9 mouse cellular contexts compared by ENCODE assay signal in the genomic region with DNA sequence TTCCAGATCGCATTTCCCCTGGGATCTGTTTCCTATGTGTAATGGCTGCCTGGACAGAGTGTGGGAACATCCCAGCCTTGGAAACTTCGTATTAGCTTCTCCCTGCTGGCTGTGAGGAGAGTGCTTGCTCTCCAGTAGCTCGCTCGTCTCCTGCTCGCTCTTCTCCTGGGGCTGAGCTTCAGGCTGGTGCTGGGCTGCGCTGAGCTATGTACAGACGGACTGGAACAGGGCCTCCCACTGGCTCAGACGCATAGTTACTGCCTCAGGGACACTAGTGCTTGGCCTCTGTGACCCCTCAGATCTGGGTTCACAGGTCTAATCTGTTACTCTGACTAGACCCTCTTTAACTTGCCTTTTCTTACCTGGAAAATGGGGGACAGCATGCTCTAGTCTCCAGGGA. TPM values are rescaled to one million over a fixed set of nuclear protein-coding genes. Genes with fewer than 3 reads are reported as not detected.
DNase-seq lines count a peak whose midpoint lies in the region; ATAC-seq and TF ChIP-seq lines count a peak whose summit lies in the region.
"Had no signal": no experiment of that assay in that cellular context is flagged by ENCODE, and none has a peak within 500 bp of the region (broad histone marks: within the 10 kb centered on the region; RNA-seq: fewer than 3 reads in every experiment).

No protein-coding gene starts in this region.

- no peak for TF ChIP-seq RAD21 in MEL (IDR thresholded peaks at IDR 0.05; ENCODE audit: low read depth, low read length)

- no peak for TF ChIP-seq CTCF in MEL (IDR thresholded peaks at IDR 0.05 in 2 of 3, conservative IDR thresholded peaks at IDR 0.05 in 1 of 3; ENCODE audit: control insufficient read depth in 1 of 3, insufficient read depth in 1 of 3, low read depth in 2 of 3, low read length in 3 of 3, poor library complexity in 1 of 3, severe bottlenecking in 1 of 3)

- no peak for TF ChIP-seq EP300 in MEL (IDR thresholded peaks at IDR 0.05; ENCODE audit: low read depth in 1 of 2, low read length in 2 of 2)

- H3K4me2 ChIP-seq in hindbrain, embryonic 12.5 days (replicated peaks): peak overlapping the region; percentile 90
- no peak overlapping the region for H3K4me2 ChIP-seq in hindbrain, embryonic 14.5 days (replicated peaks)
- peak overlapping the region; percentile 88 for H3K4me2 ChIP-seq in embryonic facial prominence, embryonic 14.5 days (ENCODE audit: low read depth, low read length)
- H3K4me2 ChIP-seq in liver, embryonic 13.5 days: peak overlapping the region; percentile 79

- ATAC-seq in hindbrain, embryonic 12.5 days (ENCODE audit: low FRiP score): no peak
- ATAC-seq in hindbrain, embryonic 14.5 days (ENCODE audit: low FRiP score): no peak
- ATAC-seq in embryonic facial prominence, embryonic 14.5 days (ENCODE audit: low read depth): no peak
- no peak for ATAC-seq in liver, embryonic 13.5 days (ENCODE audit: low read depth)

- no peaks in the 10 kb centered on the region for H3K9me3 ChIP-seq in hindbrain, embryonic 12.5 days (replicated peaks)
- H3K9me3 ChIP-seq in hindbrain, embryonic 14.5 days (ENCODE audit: control insufficient read depth, low read length): no peaks in the 10 kb centered on the region
- no peaks in the 10 kb centered on the region for H3K9me3 ChIP-seq in MEL (replicated peaks; ENCODE audit: insufficient read depth, low read length)
- H3K9me3 ChIP-seq in embryonic facial prominence, embryonic 14.5 days (ENCODE audit: control insufficient read depth, low read length): no peaks in the 10 kb centered on the region
- no peaks in the 10 kb centered on the region for H3K9me3 ChIP-seq in liver, embryonic 13.5 days (replicated peaks)

- no peak for TF ChIP-seq POLR2A in MEL (IDR thresholded peaks at IDR 0.05; ENCODE audit: control insufficient read depth in 1 of 2, insufficient read depth in 1 of 2, low read depth in 1 of 2, low read length in 2 of 2, poor library complexity in 1 of 2)

- 73% methylated on average over 8 of the region's 8 CpGs for WGBS in hindbrain, embryonic 12.5 days
- 68% methylated on average over 8 of the region's 8 CpGs for WGBS in hindbrain, embryonic 14.5 days
- WGBS in embryonic facial prominence, embryonic 14.5 days: 75% methylated on average over 8 of the region's 8 CpGs
- WGBS in liver, embryonic 13.5 days (ENCODE audit: insufficient replicate concordance): 69% methylated on average over 8 of the region's 8 CpGs

- peak overlapping the region; percentile 11; the same call in 1 of the 2 replicates for H3K4me3 ChIP-seq in hindbrain, embryonic 12.5 days
- no peak overlapping the region for H3K4me3 ChIP-seq in hindbrain, embryonic 14.5 days (replicated peaks; ENCODE audit: low read length)
- H3K4me3 ChIP-seq in MEL (ENCODE audit: control insufficient read depth in 1 of 2, insufficient read depth in 1 of 2, low read depth in 2 of 2, low read length in 2 of 2): no peak overlapping the region
- H3K4me3 ChIP-seq in embryonic facial prominence, embryonic 14.5 days (ENCODE audit: low read depth, low read length): no peak overlapping the region
- peak overlapping the region; percentile 97 for H3K4me3 ChIP-seq in liver, embryonic 13.5 days (replicated peaks)

- H3K27me3 ChIP-seq in hindbrain, embryonic 12.5 days: peaks cover 14% of the 10 kb centered on the region
- peaks cover 14% of the 10 kb centered on the region; the same call in 1 of the 2 replicates for H3K27me3 ChIP-seq in hindbrain, embryonic 14.5 days (ENCODE audit: control insufficient read depth, insufficient read depth, low read length)
- H3K27me3 ChIP-seq in MEL (ENCODE audit: control insufficient read depth in 1 of 2, insufficient read depth in 2 of 2, low read length in 2 of 2): no peaks in the 10 kb centered on the region
- H3K27me3 ChIP-seq in embryonic facial prominence, embryonic 14.5 days (replicated peaks; ENCODE audit: control insufficient read depth, insufficient read depth, low read length): peaks cover 10% of the 10 kb centered on the region; the same call in 1 of the 2 replicates
- no peaks in the 10 kb centered on the region for H3K27me3 ChIP-seq in liver, embryonic 13.5 days

- no peak overlapping the region for H3K27ac ChIP-seq in hindbrain, embryonic 12.5 days
- no peak overlapping the region for H3K27ac ChIP-seq in hindbrain, embryonic 14.5 days
- no peak overlapping the region for H3K27ac ChIP-seq in MEL (ENCODE audit: control insufficient read depth, low read depth, low read length)
- H3K27ac ChIP-seq in embryonic facial prominence, embryonic 14.5 days (replicated peaks; ENCODE audit: low read depth, low read length): no peak overlapping the region
- peak overlapping the region; percentile 100 for H3K27ac ChIP-seq in liver, embryonic 13.5 days

- H3K79me2 ChIP-seq in MEL (ENCODE audit: control insufficient read depth, insufficient read depth, low read length, poor library complexity): peaks cover 58% of the 10 kb centered on the region

- H3K36me3 ChIP-seq in hindbrain, embryonic 12.5 days: peaks cover 17% of the 10 kb centered on the region
- 0 out of 2 replicates have a peak, but pooled peaks cover 8% of the 10 kb centered on the region for H3K36me3 ChIP-seq in hindbrain, embryonic 14.5 days (replicated peaks; ENCODE audit: control insufficient read depth, insufficient read depth)
- peaks cover 7 to 30% of the 10 kb centered on the region in 2 experiments; a peak in 3 of 4 replicates for H3K36me3 ChIP-seq in MEL (ENCODE audit: control insufficient read depth in 1 of 2, insufficient read depth in 2 of 2, low read length in 2 of 2)
- 0 out of 2 replicates have a peak, but pooled peaks cover 4% of the 10 kb centered on the region for H3K36me3 ChIP-seq in embryonic facial prominence, embryonic 14.5 days (ENCODE audit: control insufficient read depth, insufficient read depth, low read length)
- H3K36me3 ChIP-seq in liver, embryonic 13.5 days: peaks cover 71% of the 10 kb centered on the region

- H3K9ac ChIP-seq in hindbrain, embryonic 12.5 days: peak overlapping the region; percentile 29; the same call in 1 of the 2 replicates
- no peak overlapping the region for H3K9ac ChIP-seq in hindbrain, embryonic 14.5 days
- H3K9ac ChIP-seq in MEL (ENCODE audit: control insufficient read depth, low read depth, low read length, poor library complexity, severe bottlenecking): peak overlapping the region; percentile 17; the same call in 1 of the 2 replicates
- H3K9ac ChIP-seq in embryonic facial prominence, embryonic 14.5 days (ENCODE audit: low read depth, low read length): no peak overlapping the region
- H3K9ac ChIP-seq in liver, embryonic 13.5 days: peak overlapping the region; percentile 98

- H3K4me1 ChIP-seq in hindbrain, embryonic 12.5 days: peaks cover 62% of the 10 kb centered on the region
- peaks cover 40% of the 10 kb centered on the region for H3K4me1 ChIP-seq in hindbrain, embryonic 14.5 days (replicated peaks; ENCODE audit: control insufficient read depth, insufficient read depth, low read length)
- peaks cover 3 to 43% of the 10 kb centered on the region in 2 experiments; a peak in 3 of 4 replicates for H3K4me1 ChIP-seq in MEL (ENCODE audit: control insufficient read depth in 1 of 2, insufficient read depth in 2 of 2, low read length in 2 of 2)
- H3K4me1 ChIP-seq in embryonic facial prominence, embryonic 14.5 days (ENCODE audit: control insufficient read depth, insufficient read depth, low read length): peaks cover 32% of the 10 kb centered on the region
- H3K4me1 ChIP-seq in liver, embryonic 13.5 days (replicated peaks): peaks cover 86% of the 10 kb centered on the region

- no peak for DNase-seq in hindbrain, embryonic 14.5 days (ENCODE audit: low spot score)
- DNase-seq in MEL (ENCODE audit: low read depth, low spot score): no peak
- no peak for DNase-seq in embryonic facial prominence, embryonic 14.5 days (ENCODE audit: low spot score)
- DNase-seq in liver, embryonic 13.5 days: no peak
- no peak for DNase-seq in yolk sac, embryonic 10.5 days (ENCODE audit: low spot score)
- no peak for DNase-seq in layer of hippocampus, adult 9-10 months (ENCODE audit: low spot score)
- DNase-seq: kidney, adult 8-10 months; lung, adult 18-20 months had no signal

TF ChIP-seq in MEL, 35 proteins besides CTCF, POLR2A, EP300 and RAD21 (continues in another document):
- no peak for TF ChIP-seq E2F4 (IDR thresholded peaks at IDR 0.05; ENCODE audit: borderline replicate concordance, low read depth, low read length)
- no peak for TF ChIP-seq MAFK (IDR thresholded peaks at IDR 0.05; ENCODE audit: borderline replicate concordance, low read depth, low read length)
- TF ChIP-seq KAT2A (conservative IDR thresholded peaks at IDR 0.05; ENCODE audit: low read depth, low read length): no peak
- no peak for TF ChIP-seq RCOR1 (IDR thresholded peaks at IDR 0.05; ENCODE audit: low read depth, low read length)

RNA-seq across cellular contexts. Expression of a gene that starts 4.1 kb away (rescaled TPM):
- polyA plus RNA-seq in hindbrain, embryonic 12.5 days (2016; fragmentation: Nextera tagmentation; extraction: Ambion mirVana): 38.9 and 44.8 TPM in 2 replicates
- polyA plus RNA-seq in hindbrain, embryonic 14.5 days (2014; fragmentation: Nextera tagmentation; extraction: Ambion mirVana): 13.3 and 16.4 TPM in 2 replicates
- total RNA-seq in MEL (2012; rRNA removed): 37.0 and 39.0 TPM in 2 replicates
- 100 to 1,000 TPM in 1 of 2 experiments, not detected in 1; 207 TPM for polyA plus RNA-seq in MEL (2012; ENCODE audit: insufficient read depth in 1 of 2, insufficient read length in 2 of 2, low read depth in 1 of 2, low replicate concordance in 2 of 2, missing spikeins in 1 of 2)
- 40.4 and 48.1 TPM in 2 replicates for polyA plus RNA-seq in embryonic facial prominence, embryonic 14.5 days (2014; fragmentation: Nextera tagmentation; extraction: Ambion mirVana)
- 260 and 311 TPM in 2 replicates for polyA plus RNA-seq in liver, embryonic 13.5 days (2015; fragmentation: Nextera tagmentation; extraction: Ambion mirVana)

RNA-seq across cellular contexts. Expression of a gene that starts 24.5 kb away (rescaled TPM):
- polyA plus RNA-seq in hindbrain, embryonic 12.5 days (2016; fragmentation: Nextera tagmentation; extraction: Ambion mirVana): 111 and 126 TPM in 2 replicates
- 111 and 117 TPM in 2 replicates for polyA plus RNA-seq in hindbrain, embryonic 14.5 days (2014; fragmentation: Nextera tagmentation; extraction: Ambion mirVana)
- total RNA-seq in MEL (2012; rRNA removed): 139 and 156 TPM in 2 replicates
- 100 to 1,000 TPM in 1 of 2 experiments, not detected in 1; 172 TPM for polyA plus RNA-seq in MEL (2012; ENCODE audit: insufficient read depth in 1 of 2, insufficient read length in 2 of 2, low read depth in 1 of 2, low replicate concordance in 2 of 2, missing spikeins in 1 of 2)
- polyA plus RNA-seq in embryonic facial prominence, embryonic 14.5 days (2014; fragmentation: Nextera tagmentation; extraction: Ambion mirVana): 110 and 120 TPM in 2 replicates
- 94.5 and 96.8 TPM in 2 replicates for polyA plus RNA-seq in liver, embryonic 13.5 days (2015; fragmentation: Nextera tagmentation; extraction: Ambion mirVana)

RNA-seq across cellular contexts. Expression of a gene that starts 46.9 kb away (rescaled TPM):
- 0.50 and 0.93 TPM in 2 replicates for polyA plus RNA-seq in hindbrain, embryonic 12.5 days (2016; fragmentation: Nextera tagmentation; extraction: Ambion mirVana)
- 0.95 and 1.0 TPM in 2 replicates for polyA plus RNA-seq in hindbrain, embryonic 14.5 days (2014; fragmentation: Nextera tagmentation; extraction: Ambion mirVana)
- total RNA-seq in MEL (2012; rRNA removed): not detected in 2 replicates
- not detected for polyA plus RNA-seq in MEL (2012; ENCODE audit: insufficient read depth in 1 of 2, insufficient read length in 2 of 2, low read depth in 1 of 2, low replicate concordance in 2 of 2, missing spikeins in 1 of 2)
- polyA plus RNA-seq in embryonic facial prominence, embryonic 14.5 days (2014; fragmentation: Nextera tagmentation; extraction: Ambion mirVana): 1.8 and 3.1 TPM in 2 replicates
- polyA plus RNA-seq in liver, embryonic 13.5 days (2015; fragmentation: Nextera tagmentation; extraction: Ambion mirVana): 0.08 TPM in 1 of 2 replicates, not detected in the other

Comparison
In these comparisons a context has a peak if more than half of its experiments do, and no peak if none do; other contexts are left out.
1. H3K4me3 ChIP-seq: peak in hindbrain, embryonic 12.5 days (single experiment) and liver, embryonic 13.5 days (single experiment); none in hindbrain, embryonic 14.5 days (single experiment), MEL (0 of 2) and embryonic facial prominence, embryonic 14.5 days (single experiment).
2. H3K9ac ChIP-seq: peak in hindbrain, embryonic 12.5 days (single experiment), MEL (single experiment) and liver, embryonic 13.5 days (single experiment); none in hindbrain, embryonic 14.5 days (single experiment) and embryonic facial prominence, embryonic 14.5 days (single experiment).